Mouse (Mus musculus) limb, embryonic 15.5 days (tissue): ENCODE measurements around the gene Sprr3. TPM values are rescaled to one million over a fixed set of nuclear protein-coding genes. Genes with fewer than 3 reads are reported as not detected.

ENCODE experiments used
- ATAC-seq: fragments of 200-750 bp; cut with Nextera tagmentation; 2 replicates; pipeline ENCODE4 v1.8.0; 2017; ENCODE audit warnings: low read depth, moderate TSS enrichment; ENCODE audit not compliant: insufficient number of reproducible peaks, low FRiP score, low TSS enrichment
- H3K27ac ChIP-seq: fragments of 300-500 bp; sonication (generic); 2 replicates; pipeline ENCODE4 v1.5.1; 2015; ENCODE audit warnings: moderate library complexity, mild to moderate bottlenecking, inconsistent platforms
- H3K27me3 ChIP-seq: fragments of 300-500 bp; sonication (generic); 2 replicates; pipeline ENCODE4 v1.6.1; 2015; ENCODE audit warnings: inconsistent platforms
- H3K36me3 ChIP-seq: fragments of 300-500 bp; sonication (generic); 2 replicates; pipeline ENCODE4 v1.6.1; 2015; ENCODE audit warnings: inconsistent platforms
- H3K4me1 ChIP-seq: fragments of 300-500 bp; sonication (generic); 2 replicates; pipeline ENCODE4 v1.6.1; 2015; ENCODE audit warnings: inconsistent platforms
- H3K4me2 ChIP-seq: fragments of 300-500 bp; sonication (generic); 2 replicates; pipeline ENCODE4 v1.6.1; 2015; ENCODE audit warnings: mild to moderate bottlenecking, inconsistent platforms
- H3K4me3 ChIP-seq: fragments of 300-500 bp; sonication (generic); 2 replicates; pipeline ENCODE4 v1.5.1; 2015; ENCODE audit warnings: mild to moderate bottlenecking, inconsistent platforms
- H3K9ac ChIP-seq: fragments of 300-500 bp; sonication (generic); 2 replicates; pipeline ENCODE4 v1.6.1; 2015; ENCODE audit warnings: inconsistent platforms
- H3K9me3 ChIP-seq: fragments of 300-500 bp; sonication (generic); 2 replicates; pipeline ENCODE4 v1.6.1; 2016; ENCODE audit warnings: inconsistent platforms
- WGBS: fragments of 180-500 bp; shearing (Covaris S2); methylation state at CpG from one replicate; pipeline ENCODE4 v1.1.7; 2015; 5-methylcytosine and 5-hydroxymethylcytosine counted together
- polyA plus RNA-seq: library from polyadenylated mRNA; unstranded; fragments of >200 nt; fragmentation: Nextera tagmentation; extraction: Ambion mirVana; gene quantifications from 2 replicates; pipeline ENCODE4 v1.2.1, GENCODE M21; 2015

Sprr3 gene
- polyA plus RNA-seq, 1 experiment from 2014 or later = 8.4 TPM

GRCm38 (mm10) chr3:92438689-92439088, 19.8 kb downstream of the Sprr3 start, which contains the start of gene Sprr1b:
Sprr1b (minus strand) TSS chr3:92438789.
- WGBS = 77% methylated on average over 3 of the region's 3 CpGs
- Histone ChIP-seq H3K36me3 (no peaks in the 10 kb centered on the region), H3K9me3 (no peaks in the 10 kb centered on the region), H3K27ac (no peak within 1 kb of the TSS), H3K4me3 (no peak within 1 kb of the TSS), H3K9ac (no peak within 1 kb of the TSS), H3K4me1 (no peaks in the 10 kb centered on the region), H3K4me2 (no peak within 1 kb of the TSS), H3K27me3 (no peaks in the 10 kb centered on the region)
- no peak for ATAC-seq

DNA sequence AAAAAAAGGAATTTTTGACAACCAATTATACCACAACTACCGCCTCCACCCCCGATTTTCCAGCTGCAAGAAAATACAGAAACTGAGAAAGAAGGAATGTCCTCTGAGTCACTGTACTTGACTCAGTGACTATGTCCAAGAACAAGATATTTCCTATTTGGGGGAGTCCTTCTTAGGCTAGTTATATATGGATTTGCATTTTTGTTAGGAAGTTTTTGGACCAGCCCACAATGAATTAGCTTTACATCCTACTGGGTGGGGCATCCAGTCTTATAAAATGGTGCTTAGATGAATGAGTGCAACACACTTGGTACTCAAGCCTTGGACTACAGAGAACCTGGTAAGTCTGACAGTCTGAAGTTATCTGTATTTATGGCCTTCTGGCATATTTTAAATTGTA, 26.2 kb downstream of the Sprr3 start, which contains the start of gene Sprr2k:
Gene Sprr2k, plus strand, starts transcription at position 301 of the 400 bp plus-strand sequence.
- 76% methylated on average over 2 of the region's 2 CpGs for whole genome bisulfite sequencing
- Histone ChIP-seq H3K4me2 (no peak within 1 kb of the TSS), H3K9ac (no peak within 1 kb of the TSS), H3K27me3 (no peaks in the 10 kb centered on the region), H3K27ac (no peak within 1 kb of the TSS), H3K4me3 (no peak within 1 kb of the TSS), H3K9me3 (no peaks in the 10 kb centered on the region), H3K36me3 (no peaks in the 10 kb centered on the region), H3K4me1 (no peaks in the 10 kb centered on the region)
- no peak for ATAC-seq

DNA sequence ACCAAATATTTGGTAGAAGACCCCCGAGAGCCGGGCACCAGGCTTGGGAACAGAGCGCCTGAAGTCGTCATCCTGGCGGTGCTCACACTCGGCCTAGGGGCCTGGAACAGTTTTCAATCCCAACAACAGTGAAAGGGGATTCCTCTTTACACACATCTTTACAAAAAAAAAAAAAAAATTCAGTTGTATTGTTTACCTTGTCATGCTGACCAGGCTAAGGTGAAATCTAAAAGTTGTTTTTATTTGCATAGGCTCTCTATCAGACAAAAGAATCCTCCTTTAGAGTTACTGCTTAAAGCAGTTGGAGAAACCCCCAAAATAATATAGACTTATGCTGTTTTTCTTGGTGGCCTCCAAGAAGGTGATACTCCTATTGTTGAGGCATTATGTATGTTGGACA, 29.2 kb downstream of the Sprr3 start, which contains the start of gene Gm9774:
Gene Gm9774, minus strand, starts transcription at position 101 of the 400 bp plus-strand sequence.
- no peaks in the 10 kb centered on the region for H3K4me1 ChIP-seq
- no peak for ATAC-seq
- no peaks in the 10 kb centered on the region for H3K36me3 ChIP-seq
- H3K9me3 ChIP-seq = no peaks in the 10 kb centered on the region
- 89% methylated on average over 6 of the region's 6 CpGs for WGBS
- no peaks in the 10 kb centered on the region for H3K27me3 ChIP-seq
- no peak within 1 kb of the TSS for H3K9ac ChIP-seq
- no peak within 1 kb of the TSS for H3K4me3 ChIP-seq
- no peak within 1 kb of the TSS for H3K4me2 ChIP-seq
- no peak within 1 kb of the TSS for H3K27ac ChIP-seq

- 82% methylated on average over 2 of the region's 2 CpGs for WGBS
- no peak within 1 kb of the TSS for H3K4me3 ChIP-seq
- no peak within 1 kb of the TSS for H3K9ac ChIP-seq
- no peak within 1 kb of the TSS for H3K4me2 ChIP-seq
- no peaks in the 10 kb centered on the region for H3K4me1 ChIP-seq
- ATAC-seq = no peak
- H3K27me3 ChIP-seq = no peaks in the 10 kb centered on the region
- no peaks in the 10 kb centered on the region for H3K9me3 ChIP-seq
- H3K27ac ChIP-seq = no peak within 1 kb of the TSS
- no peaks in the 10 kb centered on the region for H3K36me3 ChIP-seq
Observed at GRCm38 (mm10) chr3:92417782-92418181, 40.7 kb downstream of the Sprr3 start, which contains the start of gene Sprr2j-ps. Sprr2j-ps (plus strand) TSS chr3:92418082.

DNA sequence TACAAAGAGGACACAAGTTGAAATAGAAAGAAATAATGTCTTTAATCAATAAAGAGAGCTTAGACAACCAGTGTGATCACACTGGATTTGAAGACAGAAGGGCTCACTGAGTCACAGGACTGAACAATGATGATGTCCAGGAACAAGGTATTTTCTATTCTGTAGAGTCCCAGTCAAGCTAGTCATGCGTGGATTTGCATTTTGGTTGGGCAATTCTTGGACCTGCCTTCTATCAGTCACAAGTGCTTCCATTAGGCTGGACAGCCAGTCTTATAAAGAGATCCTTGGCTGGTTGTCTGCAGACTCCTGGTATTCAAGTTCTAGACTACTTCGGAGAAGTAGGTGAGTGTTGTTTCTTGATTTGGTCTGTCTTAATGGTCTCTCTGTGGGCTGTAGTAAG, 50.8 kb downstream of the Sprr3 start, which contains the start of gene Sprr2i:
Gene Sprr2i, plus strand, starts transcription at position 301 of the 400 bp plus-strand sequence.
- WGBS = 96% methylated on average over 2 of the region's 2 CpGs
- Histone ChIP-seq H3K9ac (no peak within 1 kb of the TSS), H3K27ac (no peak within 1 kb of the TSS), H3K4me2 (no peak within 1 kb of the TSS), H3K4me3 (no peak within 1 kb of the TSS), H3K4me1 (no peaks in the 10 kb centered on the region), H3K36me3 (no peaks in the 10 kb centered on the region), H3K27me3 (no peaks in the 10 kb centered on the region), H3K9me3 (no peaks in the 10 kb centered on the region)
- ATAC-seq = no peak

Other genes with a start within 250 kb of the Sprr3 start
- 0.21 and 0.27 TPM in 2 replicates for gene Sprr2a1, start 242.9 kb downstream of the Sprr3 start, polyA plus RNA-seq
- 10.6 and 16.9 TPM in 2 replicates for gene Sprr2a2, start 242.8 kb downstream of the Sprr3 start, polyA plus RNA-seq
- 0.26 and 1.0 TPM in 2 replicates for gene Sprr2a3, start 173.3 kb downstream of the Sprr3 start, polyA plus RNA-seq
- 0.91 and 3.6 TPM in 2 replicates for gene Sprr2b, start 142.1 kb downstream of the Sprr3 start, polyA plus RNA-seq
- 0.92 and 1.6 TPM in 2 replicates for gene Sprr2d, start 119.6 kb downstream of the Sprr3 start, polyA plus RNA-seq
- gene Sprr2e, start 106.6 kb downstream of the Sprr3 start, polyA plus RNA-seq = not detected in 2 replicates
- not detected in 2 replicates for gene Sprr2f, start 93.5 kb downstream of the Sprr3 start, polyA plus RNA-seq
- gene Sprr2h, start 73.0 kb downstream of the Sprr3 start, polyA plus RNA-seq = 1.2 and 4.9 TPM in 2 replicates
- not detected in 2 replicates for gene Sprr2i, start 50.7 kb downstream of the Sprr3 start, polyA plus RNA-seq
- 0.46 TPM in 1 of 2 replicates, not detected in the other for gene Sprr2j-ps, start 40.6 kb downstream of the Sprr3 start, polyA plus RNA-seq
- 11.5 and 14.4 TPM in 2 replicates for gene Gm9774, start 29.3 kb downstream of the Sprr3 start, polyA plus RNA-seq
- 1.00 and 1.5 TPM in 2 replicates for gene Sprr2k, start 26.1 kb downstream of the Sprr3 start, polyA plus RNA-seq
- gene Sprr1b, start 19.9 kb downstream of the Sprr3 start, polyA plus RNA-seq = 132 and 137 TPM in 2 replicates
- 152 and 183 TPM in 2 replicates for gene Sprr1a, start 27.2 kb upstream of the Sprr3 start, polyA plus RNA-seq
- gene Sprr4, start 41.8 kb upstream of the Sprr3 start, polyA plus RNA-seq = not detected in 2 replicates
- gene 2310046K23Rik, start 75.8 kb upstream of the Sprr3 start, polyA plus RNA-seq = 7.9 and 9.3 TPM in 2 replicates
- 19.2 and 25.9 TPM in 2 replicates for gene Ivl, start 115.0 kb upstream of the Sprr3 start, polyA plus RNA-seq
- not detected in 2 replicates for gene Smcp, start 130.3 kb upstream of the Sprr3 start, polyA plus RNA-seq
- 0.37 TPM in 1 of 2 replicates, not detected in the other for gene 2210017I01Rik, start 148.8 kb upstream of the Sprr3 start, polyA plus RNA-seq
- 7.3 and 8.9 TPM in 2 replicates for gene Lce6a, start 162.9 kb upstream of the Sprr3 start, polyA plus RNA-seq
- gene Lce1a1, start 189.6 kb upstream of the Sprr3 start, polyA plus RNA-seq = 1.5 and 9.5 TPM in 2 replicates
- 0.33 and 1.3 TPM in 2 replicates for gene Lce1b, start 198.2 kb upstream of the Sprr3 start, polyA plus RNA-seq
- 3.2 and 14.9 TPM in 2 replicates for gene Lce1a2, start 211.6 kb upstream of the Sprr3 start, polyA plus RNA-seq
- 2.9 and 15.4 TPM in 2 replicates for gene Lce1c, start 220.5 kb upstream of the Sprr3 start, polyA plus RNA-seq
- gene Lce1d, start 228.5 kb upstream of the Sprr3 start, polyA plus RNA-seq = 0.77 and 2.2 TPM in 2 replicates